Mouse (Mus musculus): ENCODE data around the gene Vcp. TPM values are rescaled to one million over a fixed set of nuclear protein-coding genes. Genes with fewer than 3 reads are reported as not detected.

The Vcp gene
- total RNA-seq, 2 experiments from 2014 or later: 191 to 201 TPM

- no peak for DNase-seq (ENCODE audit: extremely low spot score in 1 of 2, low spot score in 1 of 2)
Measured at GRCm38 (mm10) chr4:43030352-43030751, 30.0 kb upstream of the Vcp start.

DNA sequence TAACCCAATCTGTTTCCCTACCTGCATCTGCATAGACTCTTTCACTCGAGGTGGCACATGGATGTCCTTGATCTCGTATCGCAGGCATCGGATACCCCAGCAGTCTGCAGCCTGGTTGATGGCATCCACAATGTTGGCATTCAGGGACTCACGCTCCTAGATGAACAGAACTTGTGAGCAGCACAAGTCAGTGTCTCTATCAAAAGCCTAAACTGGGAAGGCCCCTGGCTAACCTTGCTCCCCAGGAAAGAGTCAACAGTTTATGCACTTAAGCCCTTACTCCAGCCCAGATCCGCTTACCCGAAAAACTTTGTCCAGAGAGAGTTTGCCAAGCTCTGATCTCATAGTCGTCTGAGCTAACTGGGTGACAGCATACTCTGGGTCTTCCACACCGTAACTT lies 29.4 kb upstream of the Vcp start:
- DNase-seq (ENCODE audit: extremely low spot score in 1 of 2, low spot score in 1 of 2): no peak

DNA sequence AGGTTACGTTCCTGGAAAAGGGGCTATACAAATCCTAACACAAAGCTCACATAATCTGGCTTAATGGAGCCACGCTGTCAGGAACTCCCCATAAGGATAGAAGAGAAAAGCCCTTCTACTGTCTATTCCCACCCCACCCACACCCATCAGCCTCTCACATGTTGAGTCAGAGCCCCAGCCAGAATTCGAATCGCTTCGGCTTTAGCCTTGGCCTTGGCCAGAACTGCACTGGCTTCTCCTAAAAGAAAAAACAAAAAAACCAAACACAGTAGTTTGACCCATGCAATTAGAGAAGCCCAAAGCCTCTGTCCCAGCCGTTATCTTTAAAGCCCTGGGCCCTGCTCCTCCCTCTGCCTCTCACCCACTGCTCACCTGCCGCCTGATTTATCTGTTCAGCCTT lies 28.8 kb upstream of the Vcp start:
- DNase-seq (ENCODE audit: extremely low spot score in 1 of 2, low spot score in 1 of 2): no peak

GRCm38 (mm10) chr4:43025084-43025960 lies 25.0 kb upstream of the Vcp start, which contains the start of gene Pigo:
Gene Pigo, minus strand, starts transcription at chr4:43025819.
- peak; percentile 93 to 95 for DNase-seq (ENCODE audit: extremely low spot score in 1 of 2, low spot score in 1 of 2)

DNA sequence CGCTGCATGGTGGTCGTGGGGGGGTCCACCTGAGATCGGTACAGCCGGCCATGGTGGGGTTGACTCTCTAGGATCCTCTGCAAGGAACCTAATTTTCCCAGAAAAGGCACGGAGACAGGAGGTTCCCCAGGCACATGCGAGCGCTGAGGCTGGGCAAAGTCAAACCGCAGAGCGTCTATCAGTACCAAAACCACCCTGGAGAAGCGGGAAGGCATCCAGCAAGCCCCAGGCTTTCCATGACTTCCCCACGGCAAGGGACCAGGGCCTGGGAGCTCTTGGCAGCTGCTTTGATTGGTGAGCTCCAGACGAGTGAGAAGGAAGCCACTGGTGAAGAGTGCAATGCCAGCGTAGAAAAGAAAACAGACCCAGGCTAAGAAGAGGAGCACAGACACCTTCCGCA lies 24.4 kb upstream of the Vcp start:
- no peak for DNase-seq (ENCODE audit: extremely low spot score in 1 of 2, low spot score in 1 of 2)

DNA sequence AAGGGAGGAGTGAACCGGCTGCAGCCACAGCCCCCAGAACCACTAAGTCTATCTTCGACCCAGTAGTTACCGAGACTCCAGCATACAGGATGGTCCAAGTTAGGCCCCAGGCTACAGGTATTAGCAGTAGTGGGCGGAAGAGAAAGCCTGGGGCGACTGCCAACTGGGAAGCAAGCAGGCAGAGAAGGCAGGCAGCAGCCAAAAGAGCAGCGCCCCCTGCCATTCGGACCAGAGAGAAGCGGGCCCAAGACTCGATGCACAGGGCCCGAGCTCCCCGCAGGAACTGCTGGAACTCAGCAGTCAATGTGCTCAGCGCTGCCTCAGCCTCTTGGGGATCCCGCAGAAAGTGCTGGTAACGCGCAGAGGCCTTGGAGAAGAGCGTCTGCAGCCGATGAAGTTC lies 21.0 kb upstream of the Vcp start:
- DNase-seq (ENCODE audit: extremely low spot score in 1 of 2, low spot score in 1 of 2): no peak

- no peak for DNase-seq (ENCODE audit: extremely low spot score in 1 of 2, low spot score in 1 of 2)
Measured at GRCm38 (mm10) chr4:43020876-43021275, 20.6 kb upstream of the Vcp start.

DNA sequence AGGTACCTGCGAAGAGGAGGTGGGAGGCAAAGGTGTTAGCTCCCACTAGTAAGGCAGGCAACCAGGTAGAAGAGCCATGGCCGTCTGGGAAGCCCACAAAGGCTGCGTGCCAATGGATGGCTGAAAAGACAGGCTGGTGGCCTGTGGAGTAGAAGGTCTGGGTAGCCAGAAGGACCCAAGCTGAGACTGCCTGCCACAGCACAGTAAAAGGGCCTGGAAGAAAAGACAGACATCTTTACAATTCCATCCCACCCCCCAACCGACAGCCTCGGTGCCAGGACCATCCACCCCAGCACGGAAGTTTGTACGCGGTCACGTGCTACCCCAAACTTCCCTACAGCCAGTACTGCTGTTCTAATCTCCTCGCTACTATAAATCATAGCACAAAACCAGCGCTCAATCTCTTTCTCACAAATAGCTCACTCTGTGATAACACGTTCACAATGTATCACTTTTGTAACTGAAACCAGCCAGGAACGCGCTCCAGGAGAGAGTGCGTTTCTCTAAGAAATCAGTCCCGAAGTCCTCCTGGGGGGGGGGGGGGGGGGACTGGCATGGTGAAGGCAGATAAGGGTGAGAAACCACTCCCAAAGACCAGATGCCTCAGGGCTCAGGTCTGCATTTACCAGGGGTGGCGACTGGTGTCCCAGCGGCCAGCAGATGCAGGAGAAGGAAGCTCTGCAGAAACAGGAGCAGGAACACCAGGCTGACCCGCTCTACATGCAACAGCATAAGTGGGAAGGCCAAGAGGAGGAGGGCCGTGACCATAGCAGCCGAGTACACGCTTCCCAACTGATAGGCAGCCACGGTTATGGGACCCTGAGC lies 19.5 kb upstream of the Vcp start:
- DNase-seq (ENCODE audit: extremely low spot score in 1 of 2, low spot score in 1 of 2): no peak

DNA sequence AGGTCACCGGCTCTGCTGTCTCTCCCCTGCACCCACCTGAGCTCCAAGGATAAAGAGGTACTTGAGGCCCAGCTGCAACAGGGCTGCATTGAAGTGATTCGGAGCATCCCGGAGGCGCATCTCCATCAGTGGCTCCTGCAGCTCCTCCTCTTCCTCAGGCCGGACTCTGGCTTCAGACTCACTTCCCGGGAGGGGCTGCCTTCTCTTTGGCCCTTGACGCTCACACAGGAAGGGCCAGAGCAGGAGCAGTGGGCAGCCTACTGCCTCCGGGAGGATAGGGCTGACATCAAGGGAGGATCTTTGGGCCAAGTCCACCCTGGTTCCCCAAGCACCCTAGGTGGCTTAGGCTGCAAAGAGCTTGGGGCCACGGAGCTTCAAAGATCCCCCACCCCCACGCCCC lies 18.9 kb upstream of the Vcp start:
- no peak for DNase-seq (ENCODE audit: extremely low spot score in 1 of 2, low spot score in 1 of 2)

- no peak for DNase-seq (ENCODE audit: extremely low spot score in 1 of 2, low spot score in 1 of 2)
Measured at GRCm38 (mm10) chr4:43018156-43018555, 17.8 kb upstream of the Vcp start.

- no peak for DNase-seq (ENCODE audit: extremely low spot score in 1 of 2, low spot score in 1 of 2)
Measured at GRCm38 (mm10) chr4:43012091-43012490, 11.8 kb upstream of the Vcp start.

DNA sequence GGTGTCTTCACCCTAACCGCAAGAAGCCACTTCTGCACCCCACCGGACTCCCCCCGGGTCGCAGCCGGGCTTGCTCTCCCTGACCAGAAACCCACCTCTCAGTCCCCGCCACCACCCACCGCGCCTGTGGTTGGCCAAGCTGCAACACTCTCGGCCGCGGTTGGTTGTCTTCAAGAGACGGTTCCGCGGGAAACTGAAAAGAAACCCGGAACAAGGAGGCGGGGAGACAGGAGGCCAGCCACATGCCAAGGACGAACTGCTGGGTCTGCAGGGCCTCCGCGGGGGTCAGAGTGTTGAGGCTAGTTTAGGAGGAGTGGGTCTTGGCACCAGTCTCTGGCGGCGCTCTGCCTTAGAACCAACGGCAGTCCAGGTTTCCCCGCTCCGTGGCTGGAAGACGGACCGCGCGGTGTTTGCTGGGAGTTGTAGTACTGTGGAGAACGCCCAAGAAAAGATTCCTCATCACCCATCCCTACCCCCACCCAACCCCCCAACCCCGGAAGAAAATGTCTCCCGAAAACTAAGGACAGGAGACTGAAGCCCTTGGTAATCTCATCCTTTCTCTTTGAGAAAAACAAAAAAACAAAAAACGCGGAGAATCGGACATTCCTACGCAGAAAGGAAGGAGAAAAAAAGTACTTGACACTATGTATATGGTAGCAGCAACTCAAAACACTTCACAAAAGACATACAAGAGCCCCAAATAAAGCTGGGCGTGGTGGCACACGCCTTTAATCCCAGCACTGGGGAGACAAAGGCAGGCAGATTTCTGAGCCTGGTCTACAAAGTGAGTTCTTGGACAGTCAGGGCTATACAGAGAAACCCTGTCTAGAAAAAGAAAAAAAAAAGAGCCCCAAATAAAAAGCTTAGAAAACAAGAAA lies 10.1 kb upstream of the Vcp start, which contains the start of gene Fancg:
Gene Fancg, minus strand, starts transcription at position 346 of the 878 bp plus-strand sequence.
- DNase-seq (ENCODE audit: extremely low spot score in 1 of 2, low spot score in 1 of 2): peak; percentile 70 to 77

DNA sequence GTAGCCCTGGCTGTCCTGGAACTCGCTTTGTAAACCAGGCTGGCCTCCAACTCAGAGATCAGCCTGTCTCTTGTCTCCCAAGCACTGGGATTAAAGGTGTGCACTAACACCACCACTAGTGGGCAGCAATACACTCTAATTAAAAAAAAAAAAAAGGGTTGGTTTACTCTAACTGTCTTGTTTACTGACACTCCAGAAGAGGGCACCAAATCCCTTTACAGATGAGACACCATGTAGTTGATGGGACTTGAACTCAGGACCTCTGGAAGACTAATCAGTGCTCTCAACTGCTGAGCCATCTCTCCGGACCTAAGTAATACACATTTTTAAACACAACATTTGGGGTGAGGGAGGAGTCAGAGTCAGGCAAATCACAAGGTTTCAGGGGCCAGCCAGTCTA lies 5.5 kb upstream of the Vcp start:
- no peak for DNase-seq (ENCODE audit: extremely low spot score in 1 of 2, low spot score in 1 of 2)

- no peak for DNase-seq (ENCODE audit: extremely low spot score in 1 of 2, low spot score in 1 of 2)
Measured at GRCm38 (mm10) chr4:43004951-43005350, 4.6 kb upstream of the Vcp start.

- no peak for DNase-seq (ENCODE audit: extremely low spot score in 1 of 2, low spot score in 1 of 2)
Measured at GRCm38 (mm10) chr4:43002756-43003439, 2.6 kb upstream of the Vcp start.

GRCm38 (mm10) chr4:43001272-43001671 lies 965 bp upstream of the Vcp start:
- no peak for DNase-seq (ENCODE audit: extremely low spot score in 1 of 2, low spot score in 1 of 2)

DNA sequence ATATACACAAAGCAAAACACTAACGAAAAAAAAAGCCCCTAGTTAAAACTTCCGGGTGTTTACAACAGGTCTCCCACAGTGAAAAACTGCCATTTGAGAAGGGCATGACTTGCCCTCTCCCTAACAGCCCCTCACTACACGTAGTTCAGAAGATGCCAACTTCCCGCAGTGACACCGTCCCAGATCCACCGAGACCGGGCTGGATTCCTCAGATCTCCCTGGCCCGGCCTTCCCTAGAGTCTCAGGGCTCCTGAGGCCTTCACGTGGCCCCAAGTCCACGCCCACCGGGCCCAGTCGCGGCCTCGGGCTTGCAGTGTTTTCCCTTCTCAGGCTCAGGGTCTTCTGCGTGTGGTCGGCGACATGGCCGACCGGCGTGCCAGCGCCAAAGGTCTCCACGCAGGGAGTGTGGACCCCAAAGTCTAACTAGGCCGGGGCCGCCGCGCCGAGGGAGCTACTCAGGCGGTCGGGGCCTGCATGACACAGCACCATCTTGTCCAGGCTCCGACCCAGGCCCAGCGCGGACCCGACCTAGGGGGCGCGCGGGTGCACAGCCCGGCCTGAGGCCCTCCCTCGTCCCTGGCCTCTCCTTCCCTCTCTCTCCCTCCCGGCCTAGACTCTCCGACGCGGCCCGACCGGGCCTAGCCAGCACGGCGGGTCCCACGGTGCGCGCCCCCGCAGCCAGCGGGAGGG lies 711 bp downstream of the Vcp start:
- peak; percentile 52 to 62 for DNase-seq (ENCODE audit: extremely low spot score in 1 of 2, low spot score in 1 of 2)

- DNase-seq (ENCODE audit: extremely low spot score in 1 of 2, low spot score in 1 of 2): no peak
Measured at GRCm38 (mm10) chr4:42998022-42998421, 2.3 kb downstream of the Vcp start.

GRCm38 (mm10) chr4:42988296-42988695 lies 12.0 kb downstream of the Vcp start:
- no peak for DNase-seq (ENCODE audit: extremely low spot score in 1 of 2, low spot score in 1 of 2)
